Mouse (Mus musculus): ENCODE measurements around the gene Atp6v0a1. TPM values are rescaled to one million over a fixed set of nuclear protein-coding genes. Genes with fewer than 3 reads are reported as not detected.

Atp6v0a1 gene
- polyA plus RNA-seq, 1 experiment from 2014 or later = 54.4 TPM

DNA sequence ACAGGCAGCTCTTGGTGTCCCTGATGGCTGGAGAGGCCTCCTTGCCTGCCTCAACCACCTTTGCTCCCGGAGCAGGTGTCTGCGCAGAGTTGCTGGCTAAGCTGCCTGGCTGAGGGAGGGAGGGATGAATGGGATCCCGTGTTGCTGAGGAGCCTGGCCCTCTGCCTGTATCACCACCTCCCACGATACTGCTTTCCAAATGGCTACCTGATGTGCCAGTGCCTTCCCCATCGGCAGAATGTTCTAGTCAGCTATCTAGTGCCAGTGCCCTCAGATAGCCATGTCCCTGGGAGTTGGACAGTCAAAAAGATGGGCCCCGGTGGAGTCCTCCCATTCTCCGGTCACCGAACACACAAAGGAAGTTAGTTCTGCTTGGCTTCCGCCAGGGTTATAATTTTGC, 41.1 kb downstream of the Atp6v0a1 start:
- Histone ChIP-seq H3K9me3 (replicated peaks) (no peaks in the 10 kb centered on the region), H3K4me3 (no peak overlapping the region), H3K4me2 (no peak overlapping the region), H3K27me3 (no peaks in the 10 kb centered on the region), H3K9ac (no peak overlapping the region), H3K36me3 (peaks cover 60% of the 10 kb centered on the region), H3K27ac (no peak overlapping the region), H3K4me1 (replicated peaks) (peaks cover 19% of the 10 kb centered on the region)
- 89% methylated on average over 9 of the region's 9 CpGs for WGBS
- ATAC-seq (replicated peaks; ENCODE audit: insufficient number of reproducible peaks, insufficient read depth, low FRiP score, low read depth) = no peak

DNA sequence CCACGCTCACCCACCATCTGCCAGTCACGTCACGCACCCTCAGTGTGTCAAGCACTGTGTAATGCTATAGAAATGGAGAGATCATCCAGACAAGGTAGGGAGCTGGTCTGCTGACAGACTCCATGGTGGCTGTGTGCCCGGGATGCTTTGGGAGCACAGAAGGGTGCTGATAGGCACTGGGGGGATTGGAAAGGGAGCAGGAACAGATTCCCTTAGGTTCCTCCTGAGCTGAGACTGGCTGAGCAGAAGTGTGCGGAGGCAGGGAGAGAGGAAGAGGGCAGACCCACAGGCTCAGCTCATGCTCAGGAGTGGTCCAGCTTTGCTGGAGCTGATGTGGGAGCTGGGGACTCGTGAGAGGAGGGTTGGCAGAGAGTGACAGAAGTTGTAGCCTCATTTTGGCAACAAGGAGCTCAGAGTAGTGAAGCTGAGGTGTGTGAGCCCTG, 41.8 kb downstream of the Atp6v0a1 start:
- H3K27ac ChIP-seq = peak overlapping the region; percentile 50; the same call in 1 of the 2 replicates
- WGBS = 70% methylated on average over 6 of the region's 6 CpGs
- peaks cover 26% of the 10 kb centered on the region for H3K4me1 ChIP-seq (replicated peaks)
- H3K4me2 ChIP-seq = no peak overlapping the region
- peaks cover 54% of the 10 kb centered on the region for H3K36me3 ChIP-seq
- H3K9me3 ChIP-seq (replicated peaks) = no peaks in the 10 kb centered on the region
- no peak for ATAC-seq (replicated peaks; ENCODE audit: insufficient number of reproducible peaks, insufficient read depth, low FRiP score, low read depth)
- H3K4me3 ChIP-seq = no peak overlapping the region
- H3K27me3 ChIP-seq = no peaks in the 10 kb centered on the region
- H3K9ac ChIP-seq = no peak overlapping the region

DNA sequence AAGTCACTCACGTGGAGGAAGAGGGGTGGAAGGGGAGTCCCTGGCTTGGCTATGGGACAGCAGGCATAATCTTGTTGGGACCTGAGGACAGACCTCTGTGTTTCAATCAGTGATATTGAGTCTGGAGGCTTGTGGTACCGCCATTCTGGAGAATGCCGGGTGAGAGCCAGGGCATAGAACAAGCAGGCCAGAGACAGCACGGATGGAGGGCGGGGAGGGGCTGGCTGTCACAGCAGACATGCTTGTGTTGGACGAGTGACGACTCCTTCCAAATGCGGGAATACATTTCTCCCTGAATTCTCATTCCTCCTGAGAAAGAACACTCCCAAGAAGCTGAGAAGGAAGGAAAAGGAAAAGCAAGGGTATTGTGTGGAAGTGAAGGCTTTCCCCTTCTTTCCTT, 42.4 kb downstream of the Atp6v0a1 start:
- H3K9me3 ChIP-seq (replicated peaks) = no peaks in the 10 kb centered on the region
- no peak overlapping the region for H3K9ac ChIP-seq
- ATAC-seq (replicated peaks; ENCODE audit: insufficient number of reproducible peaks, insufficient read depth, low FRiP score, low read depth) = no peak
- 73% methylated on average over 8 of the region's 8 CpGs for WGBS
- peaks cover 49% of the 10 kb centered on the region for H3K36me3 ChIP-seq
- peaks cover 29% of the 10 kb centered on the region for H3K4me1 ChIP-seq (replicated peaks)
- 0 out of 2 replicates have a peak overlapping the region, but pooled peaks have one; percentile 50 for H3K27ac ChIP-seq
- H3K27me3 ChIP-seq = no peaks in the 10 kb centered on the region
- no peak overlapping the region for H3K4me3 ChIP-seq
- H3K4me2 ChIP-seq = no peak overlapping the region

DNA sequence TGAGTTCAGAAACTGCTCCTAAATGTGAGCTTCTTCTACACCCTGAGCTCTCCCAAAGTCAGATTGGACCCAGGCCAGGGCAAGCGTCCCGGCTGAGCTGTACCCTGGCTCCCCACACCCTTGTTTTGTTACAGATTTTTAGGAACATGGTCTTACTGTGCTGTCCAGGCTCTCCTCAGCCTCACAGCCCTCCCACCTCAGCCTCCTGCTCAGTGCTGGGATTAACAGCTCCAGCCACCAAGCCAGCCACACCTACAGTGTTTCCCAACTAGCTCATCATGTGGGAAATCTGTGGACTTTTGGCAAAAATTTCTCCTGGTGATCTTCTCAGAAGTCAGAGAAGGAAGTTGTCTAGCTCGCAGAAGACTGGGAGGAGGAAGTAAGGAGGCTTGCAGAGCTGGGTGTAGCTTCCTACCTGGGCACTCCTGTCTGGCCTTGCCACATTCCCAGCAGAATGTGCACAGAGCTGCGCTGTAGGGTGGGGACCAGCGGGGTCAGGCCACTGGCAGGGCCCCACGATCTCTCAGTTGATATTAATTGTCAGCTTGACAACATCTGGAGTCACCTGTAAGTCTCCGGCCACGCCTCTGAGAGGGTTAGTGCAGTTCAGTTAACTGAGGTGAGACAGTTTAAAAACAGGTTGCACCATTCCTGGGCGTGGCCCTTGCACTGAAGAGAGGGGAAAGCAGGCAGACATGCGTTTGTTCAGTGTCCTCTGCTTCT, 43.7 kb downstream of the Atp6v0a1 start:
- no peak overlapping the region for H3K4me2 ChIP-seq
- no peak for ATAC-seq (replicated peaks; ENCODE audit: insufficient number of reproducible peaks, insufficient read depth, low FRiP score, low read depth)
- H3K27ac ChIP-seq = peak overlapping the region; percentile 35; the same call in 1 of the 2 replicates
- no peaks in the 10 kb centered on the region for H3K27me3 ChIP-seq
- H3K9ac ChIP-seq = no peak overlapping the region
- H3K9me3 ChIP-seq (replicated peaks) = no peaks in the 10 kb centered on the region
- H3K36me3 ChIP-seq = peaks cover 40% of the 10 kb centered on the region
- H3K4me1 ChIP-seq (replicated peaks) = peaks cover 37% of the 10 kb centered on the region
- no peak overlapping the region for H3K4me3 ChIP-seq
- WGBS = 84% methylated on average over 10 of the region's 10 CpGs

DNA sequence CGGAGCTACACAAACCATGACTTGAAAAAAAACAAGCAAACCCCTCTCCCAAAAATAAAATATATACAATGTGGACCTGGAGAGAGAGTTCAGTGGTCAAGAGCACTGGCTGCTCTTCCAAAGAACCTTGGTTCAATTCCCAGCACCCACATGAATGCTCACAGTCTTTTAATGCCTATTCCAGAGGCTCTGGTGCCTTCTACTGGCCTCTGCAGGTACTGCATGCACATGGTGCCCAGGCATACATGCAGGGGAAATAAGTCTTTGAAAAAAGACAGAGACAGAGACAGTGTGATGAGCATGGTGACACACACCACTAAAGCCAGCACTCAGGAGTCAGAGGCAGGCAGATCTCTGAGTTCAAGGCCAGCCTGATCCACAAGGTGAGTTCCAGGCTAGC, 44.7 kb downstream of the Atp6v0a1 start:
- Histone ChIP-seq H3K36me3 (peaks cover 30% of the 10 kb centered on the region), H3K9me3 (replicated peaks) (no peaks in the 10 kb centered on the region), H3K9ac (no peak overlapping the region), H3K27me3 (no peaks in the 10 kb centered on the region), H3K4me2 (no peak overlapping the region), H3K4me1 (replicated peaks) (peaks cover 48% of the 10 kb centered on the region), H3K4me3 (no peak overlapping the region), H3K27ac (no peak overlapping the region)
- 94% methylated on average over 1 of the region's 1 CpGs for WGBS
- ATAC-seq (replicated peaks; ENCODE audit: insufficient number of reproducible peaks, insufficient read depth, low FRiP score, low read depth) = no peak

DNA sequence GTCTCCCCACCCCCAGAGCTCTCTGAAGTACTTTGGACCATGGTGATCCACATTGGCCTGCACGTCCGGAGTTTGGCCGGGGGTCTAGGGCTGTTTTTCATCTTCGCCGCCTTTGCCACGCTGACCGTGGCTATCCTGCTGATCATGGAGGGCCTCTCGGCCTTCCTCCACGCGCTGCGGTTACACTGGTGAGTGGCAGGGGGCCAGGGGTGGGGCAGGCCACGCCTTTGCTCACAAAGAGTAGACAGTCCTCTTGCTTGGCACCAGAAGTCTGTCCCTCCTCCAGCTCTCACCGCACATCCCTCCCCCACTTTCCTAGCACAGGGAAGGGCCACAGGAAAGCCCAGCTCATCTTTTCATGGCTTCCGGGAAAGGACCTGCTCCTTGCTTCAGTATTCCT, 46.2 kb downstream of the Atp6v0a1 start:
- 69% methylated on average over 14 of the region's 14 CpGs for WGBS
- no peak for ATAC-seq (replicated peaks; ENCODE audit: insufficient number of reproducible peaks, insufficient read depth, low FRiP score, low read depth)
- Histone ChIP-seq H3K36me3 (peaks cover 17% of the 10 kb centered on the region), H3K4me3 (no peak overlapping the region), H3K27ac (peak overlapping the region; percentile 98; the same call in 1 of the 2 replicates), H3K9me3 (replicated peaks) (no peaks in the 10 kb centered on the region), H3K27me3 (no peaks in the 10 kb centered on the region), H3K4me1 (replicated peaks) (peaks cover 62% of the 10 kb centered on the region), H3K9ac (peak overlapping the region; percentile 11; the same call in 1 of the 2 replicates), H3K4me2 (no peak overlapping the region)

DNA sequence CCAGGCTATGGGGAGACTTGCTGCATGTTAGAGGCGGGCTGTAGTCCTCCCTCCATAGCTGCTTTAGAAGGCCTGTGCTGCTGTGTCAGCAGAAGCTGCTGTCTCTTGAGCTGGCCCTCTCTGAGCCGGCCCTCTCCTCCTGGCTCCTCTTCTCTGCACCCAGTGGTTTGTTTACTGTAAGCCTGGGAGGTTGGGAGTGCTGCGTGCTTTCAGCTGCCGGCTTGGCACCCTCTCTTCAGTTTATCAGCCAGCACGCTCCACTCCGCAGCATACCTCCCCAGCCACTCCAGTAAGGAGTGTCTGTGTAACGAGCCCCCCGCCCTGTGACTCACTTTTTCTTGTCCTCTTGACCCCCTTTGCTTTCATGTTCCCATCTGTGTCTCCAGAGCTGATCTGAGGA, 47.6 kb downstream of the Atp6v0a1 start:
- Histone ChIP-seq H3K4me2 (peak overlapping the region; percentile 13), H3K4me1 (replicated peaks) (peaks cover 68% of the 10 kb centered on the region), H3K27me3 (no peaks in the 10 kb centered on the region), H3K27ac (peak overlapping the region; percentile 98), H3K9ac (peak overlapping the region; percentile 38), H3K4me3 (no peak overlapping the region), H3K9me3 (replicated peaks) (no peaks in the 10 kb centered on the region), H3K36me3 (peaks cover 17% of the 10 kb centered on the region)
- ATAC-seq (replicated peaks; ENCODE audit: insufficient number of reproducible peaks, insufficient read depth, low FRiP score, low read depth) = peak; percentile 76
- WGBS = 23% methylated on average over 8 of the region's 8 CpGs

DNA sequence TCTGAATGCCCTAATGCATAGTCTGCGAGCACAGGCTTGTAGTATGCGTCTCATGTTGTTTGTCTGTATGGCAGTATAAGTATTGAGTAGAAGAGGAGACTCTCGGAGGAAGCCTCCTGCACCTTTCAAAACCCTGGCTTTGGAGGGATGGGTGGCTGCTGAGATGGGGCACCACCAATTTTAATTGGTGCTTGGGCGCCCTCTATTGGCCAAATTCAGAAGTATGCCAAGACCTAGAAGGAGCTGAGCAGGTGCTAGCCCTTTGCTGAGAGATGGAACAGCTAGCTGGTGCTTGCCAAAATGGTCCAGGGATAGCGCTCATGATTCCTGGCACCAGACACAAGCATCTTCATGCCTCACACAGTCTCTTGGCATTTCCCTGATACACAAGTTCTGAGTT, 48.6 kb downstream of the Atp6v0a1 start:
- Histone ChIP-seq H3K27me3 (no peaks in the 10 kb centered on the region), H3K27ac (peak overlapping the region; percentile 98), H3K4me2 (no peak overlapping the region), H3K9me3 (replicated peaks) (no peaks in the 10 kb centered on the region), H3K9ac (no peak overlapping the region), H3K36me3 (peaks cover 15% of the 10 kb centered on the region), H3K4me3 (no peak overlapping the region), H3K4me1 (replicated peaks) (peaks cover 77% of the 10 kb centered on the region)
- 26% methylated on average over 5 of the region's 5 CpGs for WGBS
- no peak for ATAC-seq (replicated peaks; ENCODE audit: insufficient number of reproducible peaks, insufficient read depth, low FRiP score, low read depth)

DNA sequence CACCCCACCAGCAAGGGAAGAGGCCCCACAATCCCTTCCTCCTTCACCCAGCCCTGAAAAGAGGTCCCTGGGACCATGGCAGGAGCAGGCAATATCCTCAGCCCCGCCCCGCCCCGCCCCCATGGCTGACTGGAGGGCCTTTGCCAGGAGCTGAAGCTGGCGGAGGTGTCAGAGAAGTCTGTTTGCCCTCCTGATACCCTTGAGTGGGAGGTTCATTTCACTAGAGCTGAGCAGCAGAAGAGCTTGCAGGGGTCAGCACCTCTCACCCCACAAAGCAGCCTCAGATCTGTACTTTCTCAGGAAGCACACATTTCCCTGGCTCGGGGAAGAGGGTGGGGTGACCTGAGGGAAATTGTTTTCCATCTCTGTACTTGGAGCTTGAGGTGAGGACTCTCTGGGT, 49.5 kb downstream of the Atp6v0a1 start:
- Histone ChIP-seq H3K27ac (peak overlapping the region; percentile 98), H3K9me3 (replicated peaks) (no peaks in the 10 kb centered on the region), H3K9ac (peak overlapping the region; percentile 31; the same call in 1 of the 2 replicates), H3K4me2 (no peak overlapping the region), H3K27me3 (no peaks in the 10 kb centered on the region), H3K4me3 (no peak overlapping the region), H3K4me1 (replicated peaks) (peaks cover 86% of the 10 kb centered on the region), H3K36me3 (peaks cover 8% of the 10 kb centered on the region)
- ATAC-seq (replicated peaks; ENCODE audit: insufficient number of reproducible peaks, insufficient read depth, low FRiP score, low read depth) = no peak
- WGBS = 29% methylated on average over 5 of the region's 5 CpGs

DNA sequence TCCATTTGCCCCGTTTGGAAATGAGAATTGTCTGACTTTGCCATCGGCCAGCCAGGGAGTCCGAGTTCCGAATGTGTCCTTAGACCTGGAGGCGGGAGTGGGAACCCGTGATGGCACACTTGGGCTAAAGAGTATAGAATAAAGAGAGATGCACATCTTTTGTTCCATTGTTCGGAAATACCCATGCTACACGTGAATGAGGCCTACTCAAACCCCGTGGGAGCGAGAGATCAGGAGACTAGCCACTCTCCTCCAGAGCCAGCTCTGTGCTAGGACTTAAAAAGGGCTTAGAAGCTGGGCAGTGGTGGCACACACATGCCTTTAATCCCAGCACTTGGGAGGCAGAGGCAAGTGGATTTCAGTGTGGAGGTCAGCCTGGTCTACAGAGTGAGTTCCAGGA, 50.2 kb downstream of the Atp6v0a1 start:
- Histone ChIP-seq H3K4me1 (replicated peaks) (peaks cover 93% of the 10 kb centered on the region), H3K4me3 (no peak overlapping the region), H3K9ac (0 out of 2 replicates have a peak overlapping the region, but pooled peaks have one; percentile 19), H3K36me3 (peaks cover under 1% of the 10 kb centered on the region; the same call in 1 of the 2 replicates), H3K9me3 (replicated peaks) (no peaks in the 10 kb centered on the region), H3K27me3 (no peaks in the 10 kb centered on the region), H3K4me2 (no peak overlapping the region), H3K27ac (peak overlapping the region; percentile 98)
- 79% methylated on average over 10 of the region's 10 CpGs for WGBS
- no peak for ATAC-seq (replicated peaks; ENCODE audit: insufficient number of reproducible peaks, insufficient read depth, low FRiP score, low read depth)

DNA sequence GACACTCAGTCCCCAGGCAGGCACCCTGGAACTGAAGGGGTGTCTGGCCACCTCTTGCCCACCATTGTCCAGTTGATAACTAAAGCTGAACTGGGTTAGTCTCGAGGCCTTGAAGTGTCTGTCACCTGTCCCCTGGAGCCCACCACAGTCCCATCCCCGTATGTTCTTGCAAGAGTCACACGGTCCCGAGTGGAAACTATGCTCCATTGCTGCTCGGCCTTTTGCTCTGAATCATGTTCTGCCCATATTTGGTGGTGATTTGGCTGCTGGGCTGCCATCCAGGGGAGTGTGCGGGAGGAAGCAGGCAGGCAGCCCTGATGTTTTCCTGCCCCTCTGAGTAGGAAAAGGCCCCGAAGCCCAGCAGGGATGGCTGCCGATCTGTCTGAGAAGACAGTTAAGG, 50.9 kb downstream of the Atp6v0a1 start:
- Histone ChIP-seq H3K27ac (peak overlapping the region; percentile 98), H3K4me3 (no peak overlapping the region), H3K4me2 (no peak overlapping the region), H3K36me3 (no peaks in the 10 kb centered on the region), H3K9ac (peak overlapping the region; percentile 31; the same call in 1 of the 2 replicates), H3K9me3 (replicated peaks) (no peaks in the 10 kb centered on the region), H3K4me1 (replicated peaks) (peaks cover 99% of the 10 kb centered on the region), H3K27me3 (no peaks in the 10 kb centered on the region)
- WGBS = 12% methylated on average over 8 of the region's 8 CpGs
- peak; percentile 11; the same call in 1 of the 2 replicates for ATAC-seq (replicated peaks; ENCODE audit: insufficient number of reproducible peaks, insufficient read depth, low FRiP score, low read depth)

DNA sequence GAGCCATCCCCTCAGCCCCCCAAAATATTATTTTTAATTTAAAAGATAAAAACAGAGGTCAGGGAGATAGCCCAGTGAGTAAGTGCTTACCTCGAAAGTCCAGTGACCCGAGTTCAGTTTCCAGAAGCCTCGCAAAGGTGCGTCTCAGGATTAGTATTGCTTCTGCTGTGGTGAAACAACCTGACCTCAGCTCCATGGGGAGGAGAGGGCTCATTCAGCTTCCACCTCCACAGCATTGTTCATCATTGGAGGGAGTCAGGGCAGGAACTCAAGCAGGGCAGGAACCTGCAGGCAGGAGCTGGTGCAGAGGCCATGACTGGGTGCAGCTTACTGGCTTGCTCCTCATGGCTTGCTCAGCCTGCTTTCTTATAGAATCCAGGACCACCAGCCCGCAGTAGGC, 51.8 kb downstream of the Atp6v0a1 start:
- no peak overlapping the region for H3K9ac ChIP-seq
- no peaks in the 10 kb centered on the region for H3K27me3 ChIP-seq
- WGBS = 76% methylated on average over 5 of the region's 5 CpGs
- H3K9me3 ChIP-seq (replicated peaks) = no peaks in the 10 kb centered on the region
- no peaks in the 10 kb centered on the region for H3K36me3 ChIP-seq
- ATAC-seq (replicated peaks; ENCODE audit: insufficient number of reproducible peaks, insufficient read depth, low FRiP score, low read depth) = no peak
- H3K4me1 ChIP-seq (replicated peaks) = peaks cover 94% of the 10 kb centered on the region
- H3K4me3 ChIP-seq = no peak overlapping the region
- H3K4me2 ChIP-seq = no peak overlapping the region
- H3K27ac ChIP-seq = peak overlapping the region; percentile 98

Data from heart, embryonic 15.5 days (tissue).